Mouse (Mus musculus) left cerebral cortex, adult 9 months (tissue): ENCODE data around the gene Scarb2.
A peak's percentile ranks its signal among the peaks of the same experiment; 100 is the strongest.

ENCODE experiments used
- DNase-seq, 2 experiments: peaks; one replicate each; pipeline ENCODE4 v3.0.0; 2022; ENCODE audit warnings: low spot score in 2 of 2

Scarb2 gene

GRCm38 (mm10) chr5:92495291-92495690 is 11.3 kb downstream of the Scarb2 start:
- peak in 1 of 2 experiments; percentile 1 for DNase-seq

DNA sequence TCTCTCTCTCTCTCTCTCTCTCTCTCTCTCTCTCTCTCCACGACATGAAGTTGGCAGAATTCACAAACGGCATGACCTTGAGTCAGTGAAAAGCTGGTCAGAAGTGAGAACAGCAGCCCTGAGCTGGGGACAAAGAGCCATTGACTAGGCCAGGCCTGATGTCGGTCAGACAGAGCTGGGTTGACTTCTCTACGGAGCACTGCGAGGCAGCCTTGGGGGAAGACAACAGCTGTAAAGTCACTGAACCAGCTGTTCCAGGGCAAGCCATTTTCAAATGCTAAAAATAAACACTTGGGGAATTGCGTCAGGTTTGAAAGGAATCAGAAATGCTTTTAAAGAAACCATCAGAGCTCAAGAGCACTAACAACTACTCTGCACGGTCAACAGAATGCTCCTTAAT is 13.2 kb downstream of the Scarb2 start:
- DNase-seq, result no peak

DNA sequence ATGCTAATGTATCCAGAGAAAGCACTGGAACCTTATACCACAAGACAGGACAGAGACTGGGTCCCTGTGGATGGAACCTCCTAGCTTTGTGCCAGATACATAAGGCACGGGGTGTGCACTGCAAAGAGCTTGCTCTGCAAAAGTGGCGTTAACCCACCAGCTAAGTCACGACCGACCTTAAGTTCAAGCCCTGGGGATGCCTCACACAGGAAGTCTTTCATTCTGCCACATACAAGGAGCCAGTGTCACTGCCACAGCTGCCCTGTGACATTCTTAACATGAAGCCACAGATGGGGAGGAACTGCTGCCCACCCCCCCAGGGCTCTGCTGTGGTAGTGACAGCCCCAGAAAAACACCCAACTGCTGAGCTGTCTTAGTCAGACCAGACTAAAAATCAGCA is 15.9 kb downstream of the Scarb2 start:
- DNase-seq, result no peak

GRCm38 (mm10) chr5:92490304-92490703 is 16.3 kb downstream of the Scarb2 start:
- DNase-seq, result no peak

GRCm38 (mm10) chr5:92489503-92489902 is 17.1 kb downstream of the Scarb2 start:
- DNase-seq, result peak in 1 of 2 experiments; percentile 62

DNA sequence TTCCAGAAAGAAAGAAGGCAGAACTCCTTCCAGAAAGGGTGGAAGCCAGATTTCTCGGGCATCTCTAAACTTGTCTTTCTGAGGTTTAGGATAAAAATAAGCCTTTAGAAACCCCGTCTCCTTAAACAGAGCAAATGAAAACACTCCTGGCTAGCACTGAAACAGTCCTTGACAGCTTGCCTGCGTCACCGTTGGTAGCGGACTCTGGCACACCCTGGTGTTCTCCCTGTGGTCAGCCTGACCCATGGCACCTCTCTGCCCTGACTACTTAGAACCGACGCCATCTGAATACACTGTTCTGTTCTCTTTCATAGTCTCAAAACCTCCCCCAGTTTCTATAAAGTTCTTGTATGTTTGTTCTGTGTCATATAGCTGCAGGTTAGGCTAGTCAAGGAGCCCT is 17.7 kb downstream of the Scarb2 start:
- DNase-seq, result no peak

GRCm38 (mm10) chr5:92488408-92488807 is 18.2 kb downstream of the Scarb2 start:
- no peak for DNase-seq

DNA sequence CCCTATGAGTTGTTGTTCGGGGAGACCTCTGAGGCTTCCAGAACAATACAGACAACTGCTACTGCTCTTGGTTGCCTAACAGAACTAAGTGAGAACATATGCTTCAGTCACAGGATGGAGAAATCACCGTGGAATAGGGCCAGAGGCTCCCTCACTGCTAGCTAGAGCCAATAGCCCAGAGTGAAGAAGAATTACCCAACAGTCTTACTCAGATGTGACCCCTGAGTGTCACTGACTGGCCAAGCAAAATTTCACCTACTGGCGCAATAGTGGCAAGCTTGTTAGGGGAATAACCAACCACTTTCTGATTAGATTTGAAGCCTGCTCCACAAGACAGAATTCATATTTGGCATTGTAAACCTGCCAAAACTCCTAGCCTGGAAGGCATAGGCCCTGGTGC is 19.9 kb downstream of the Scarb2 start:
- no peak for DNase-seq

DNA sequence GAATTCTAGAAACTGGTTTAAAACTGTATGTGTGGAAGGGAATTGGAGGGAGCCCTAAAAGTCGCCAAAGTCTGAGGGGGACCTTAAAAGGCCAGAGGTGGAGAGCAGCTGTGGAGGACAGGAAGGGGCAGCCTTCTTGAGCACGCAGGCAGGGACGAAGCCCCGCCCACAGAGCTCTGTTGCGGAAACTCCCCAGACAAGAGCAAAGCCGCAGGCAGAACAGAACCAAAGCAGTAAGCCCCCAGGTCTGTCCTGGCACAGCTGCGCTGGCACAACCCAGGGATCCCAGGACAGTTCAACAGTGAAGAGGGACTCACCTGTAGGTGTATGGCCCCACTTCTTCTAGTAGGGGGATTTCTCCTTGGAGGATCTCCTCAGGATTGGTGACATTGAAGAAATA is 21.8 kb downstream of the Scarb2 start:
- no peak for DNase-seq

- no peak for DNase-seq
Measured at GRCm38 (mm10) chr5:92472863-92473262, 33.8 kb downstream of the Scarb2 start.

GRCm38 (mm10) chr5:92471531-92471930 is 35.1 kb downstream of the Scarb2 start:
- DNase-seq, result no peak

GRCm38 (mm10) chr5:92469201-92470130 is 37.2 kb downstream of the Scarb2 start:
- DNase-seq, result no peak

DNA sequence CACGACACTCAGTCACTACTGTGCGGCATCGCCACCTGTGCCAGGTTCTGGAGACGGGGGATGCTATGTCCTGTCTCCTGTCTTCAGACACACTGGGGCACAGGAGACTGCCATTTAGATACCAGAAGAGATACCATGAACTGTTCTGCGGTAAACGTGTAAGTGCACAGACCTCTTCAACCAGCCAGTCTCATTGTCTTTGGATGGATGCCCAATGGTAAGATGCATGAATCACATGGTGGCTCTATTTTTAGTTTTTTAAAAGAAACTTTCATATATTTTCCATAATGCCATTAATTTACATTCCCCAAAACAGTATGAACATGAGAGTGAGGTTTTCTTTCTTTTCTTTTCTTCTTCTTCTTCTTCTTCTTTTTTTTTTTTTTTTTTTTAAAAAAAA is 38.4 kb downstream of the Scarb2 start:
- DNase-seq, result no peak

GRCm38 (mm10) chr5:92467102-92467766 is 39.4 kb downstream of the Scarb2 start:
- DNase-seq, result no peak

DNA sequence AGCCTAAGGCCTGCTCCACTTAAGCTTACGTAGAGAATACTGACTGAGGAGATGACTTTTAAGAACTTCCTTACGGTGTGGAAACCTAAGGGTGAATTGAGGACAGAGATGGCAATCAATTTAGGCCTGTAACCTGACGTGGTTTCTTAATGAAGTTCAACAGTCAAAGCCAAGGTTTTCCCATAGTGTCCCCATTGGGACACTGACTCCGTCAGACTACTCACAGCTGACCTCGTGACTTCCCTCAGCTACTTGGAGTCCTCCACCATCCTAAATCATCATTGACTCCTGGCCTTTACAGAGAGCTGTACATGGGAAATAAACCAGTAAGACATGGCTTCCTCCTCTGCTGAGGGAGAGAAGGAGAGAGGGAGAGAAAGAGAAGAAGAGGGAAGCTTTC is 41.1 kb downstream of the Scarb2 start:
- DNase-seq, result no peak

DNA sequence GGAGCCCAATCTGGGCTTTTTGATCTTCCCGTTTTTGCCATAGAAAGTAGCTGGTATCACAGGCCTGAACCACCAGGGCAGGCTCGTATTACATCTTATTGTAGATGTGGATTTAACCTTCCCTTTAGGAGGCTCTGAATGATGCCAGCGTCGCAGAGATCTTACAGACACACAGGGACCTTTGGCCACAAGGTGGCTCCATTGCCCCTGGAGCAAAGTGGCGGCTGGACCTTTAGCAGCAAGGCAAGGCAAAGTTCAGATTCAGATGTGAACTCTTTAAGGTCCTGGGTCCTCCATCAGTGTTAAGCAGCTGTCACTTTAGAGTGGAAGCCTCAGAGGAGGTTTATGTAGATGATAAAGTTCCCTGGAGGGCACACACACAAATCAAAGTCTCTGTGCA is 45.3 kb downstream of the Scarb2 start:
- peak in 1 of 2 experiments; percentile 48 for DNase-seq

GRCm38 (mm10) chr5:92458726-92459125 is 47.9 kb downstream of the Scarb2 start:
- no peak for DNase-seq

DNA sequence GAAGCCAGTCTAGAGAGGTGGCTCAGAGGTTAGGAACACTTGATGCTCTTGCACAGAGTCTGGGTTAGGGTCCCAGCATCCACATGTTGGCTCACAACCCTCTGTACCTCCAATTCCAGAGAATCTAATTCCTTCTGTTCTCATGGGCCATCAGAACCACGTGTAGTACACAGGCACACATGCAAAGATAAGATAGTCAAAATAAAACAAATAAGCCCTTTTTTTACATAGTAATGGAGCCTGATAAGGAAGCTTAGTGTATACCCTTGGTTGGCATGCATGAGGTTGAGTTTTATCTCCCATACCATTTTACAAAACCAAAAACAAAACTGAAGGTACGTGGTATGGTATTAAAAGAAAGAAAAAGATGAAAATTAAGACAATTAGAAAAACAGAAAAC is 49.2 kb downstream of the Scarb2 start:
- DNase-seq, result no peak

DNA sequence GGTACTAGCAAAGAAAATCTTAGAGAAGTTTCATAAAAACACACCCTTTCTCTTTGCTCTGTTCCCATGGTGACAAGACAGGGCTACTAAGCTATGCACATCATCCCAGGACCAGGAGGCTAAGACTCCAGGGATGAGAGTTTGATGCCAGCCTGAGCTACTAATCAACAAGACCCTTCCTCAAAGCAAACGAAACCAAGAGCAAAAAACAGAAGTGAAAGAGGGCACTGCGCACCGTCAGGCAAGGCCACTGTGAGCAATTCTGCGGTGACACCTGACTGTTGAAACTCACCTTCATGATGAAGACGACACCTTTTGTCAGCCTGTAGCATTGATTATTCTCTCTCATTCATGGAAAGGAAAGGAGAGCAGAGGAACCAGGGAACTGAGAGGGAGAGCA is 53.8 kb downstream of the Scarb2 start:
- DNase-seq, result no peak

DNA sequence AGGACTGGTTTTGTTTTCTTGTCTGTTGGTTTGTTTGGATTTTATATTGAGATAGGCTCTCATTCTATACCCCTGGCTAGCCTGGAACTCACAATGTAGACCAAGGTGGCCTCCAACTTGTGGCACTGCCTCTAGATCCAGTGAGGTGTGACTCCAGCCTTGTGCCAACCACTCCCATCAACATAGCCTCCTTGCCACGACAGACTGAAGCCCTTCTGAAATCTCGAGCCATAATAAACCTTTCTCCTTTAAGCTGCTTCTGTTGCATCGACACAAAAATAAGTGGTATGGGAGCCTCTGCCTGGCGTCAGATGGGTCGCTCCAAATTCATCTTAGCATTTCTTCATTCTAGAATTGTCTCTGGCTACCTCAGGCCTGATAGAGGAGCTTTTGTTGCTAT is 59.9 kb downstream of the Scarb2 start:
- DNase-seq, result no peak

DNA sequence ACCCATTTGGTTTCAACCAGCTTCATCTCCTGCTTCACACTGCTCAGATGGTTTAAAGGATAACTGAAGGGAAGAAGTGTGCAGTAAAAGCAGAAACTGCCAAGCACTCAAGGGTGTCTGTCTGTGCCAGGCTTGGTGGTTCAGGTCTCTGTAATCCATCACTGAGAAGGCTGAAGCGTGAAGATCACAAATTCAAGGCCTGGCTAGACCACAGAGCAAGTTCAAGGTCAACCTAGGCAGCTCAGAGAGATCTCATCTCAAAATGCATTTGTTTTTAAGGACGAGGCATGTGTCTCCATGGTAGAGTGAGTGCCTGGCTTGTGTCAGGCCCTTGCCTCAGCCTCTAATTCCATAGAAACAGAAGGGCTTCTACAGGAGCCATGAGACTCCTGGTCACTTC is 61.6 kb downstream of the Scarb2 start:
- no peak for DNase-seq

DNA sequence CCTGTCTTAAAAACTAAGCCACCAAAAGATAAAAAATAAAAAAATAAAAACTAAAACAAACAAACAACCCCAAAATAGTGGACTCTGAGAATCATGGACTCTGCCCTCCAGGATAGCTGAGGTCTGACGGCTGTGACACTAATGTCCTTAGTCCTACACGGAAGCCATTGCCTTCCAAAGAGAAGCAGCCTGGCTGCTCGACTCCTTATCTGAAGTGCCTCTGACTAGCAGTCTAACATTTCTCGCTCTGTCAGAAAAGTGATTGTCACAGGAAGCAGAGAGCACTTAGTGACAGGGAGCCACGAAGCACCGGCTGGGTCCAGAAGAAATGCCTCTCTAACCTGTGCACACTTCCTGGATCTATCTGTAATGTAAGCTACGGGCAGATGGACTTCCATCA is 63.7 kb downstream of the Scarb2 start:
- no peak for DNase-seq

- peak in 1 of 2 experiments; percentile 29 for DNase-seq
Measured at GRCm38 (mm10) chr5:92441494-92441893, 65.1 kb downstream of the Scarb2 start.
